ENCODE assay signal across 31 mouse cellular contexts in the genomic region with DNA sequence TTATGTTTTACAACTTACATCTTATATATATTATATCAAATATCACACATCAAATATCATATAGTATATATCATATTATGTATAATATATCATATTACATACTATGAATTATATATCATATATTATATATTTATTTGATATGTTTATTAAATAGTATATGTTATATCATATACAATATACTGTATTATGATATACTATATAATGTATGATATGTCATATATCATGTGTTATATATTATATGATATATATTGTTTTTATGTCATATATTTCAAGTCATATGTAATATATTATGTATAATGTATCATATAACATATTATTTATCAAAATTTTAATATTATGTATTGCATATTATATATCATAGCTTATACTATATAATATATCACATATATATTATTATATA. TPM values are rescaled to one million over a fixed set of nuclear protein-coding genes. Genes with fewer than 3 reads are reported as not detected.
"Had no signal": no experiment of that assay in that cellular context is flagged by ENCODE, and none has a peak within 500 bp of the region (broad histone marks: within the 10 kb centered on the region; RNA-seq: fewer than 3 reads in every experiment).

No protein-coding gene starts in this region.

- H3K4me1 ChIP-seq: heart, embryonic 12.5 days; hindbrain, embryonic 10.5 days; hindbrain, embryonic 12.5 days; limb, embryonic 10.5 days; limb, embryonic 12.5 days; liver, embryonic 13.5 days; liver, embryonic 15.5 days had no signal

- H3K4me3 ChIP-seq: gastrocnemius, adult 2 months; heart, adult 2 months; heart, embryonic 12.5 days; hindbrain, embryonic 10.5 days; hindbrain, embryonic 12.5 days; layer of hippocampus, adult 2 months; left cerebral cortex, adult 2 months; limb, embryonic 10.5 days; limb, embryonic 12.5 days; liver, embryonic 13.5 days; liver, embryonic 15.5 days had no signal

- H3K9ac ChIP-seq: heart, embryonic 12.5 days; hindbrain, embryonic 12.5 days; hindbrain, embryonic 14.5 days; limb, embryonic 12.5 days; liver, embryonic 13.5 days; liver, embryonic 15.5 days had no signal

- H3K36me3 ChIP-seq: heart, embryonic 12.5 days; hindbrain, embryonic 10.5 days; hindbrain, embryonic 12.5 days; limb, embryonic 10.5 days; limb, embryonic 12.5 days; liver, embryonic 13.5 days; liver, embryonic 15.5 days had no signal

- DNase-seq: gastrocnemius, adult 2 months; gastrocnemius, postnatal 10 days; gastrocnemius, postnatal 25 days; heart, adult 2 months; heart, postnatal 10 days; heart, postnatal 4 days; kidney, adult 18-20 months; kidney, adult 8-10 months; kidney, postnatal 10 days; kidney, postnatal 25 days; kidney, postnatal 4 days; liver, embryonic 13.5 days had no signal

- H3K4me2 ChIP-seq: heart, embryonic 12.5 days; hindbrain, embryonic 12.5 days; hindbrain, embryonic 14.5 days; limb, embryonic 12.5 days; liver, embryonic 13.5 days; liver, embryonic 15.5 days had no signal

- ATAC-seq: hindbrain, embryonic 16.5 days; inflammation-experienced regulatory T-cells, adult 6 months; intestine, embryonic 16.5 days had no signal

- H3K27me3 ChIP-seq: heart, embryonic 12.5 days; hindbrain, embryonic 12.5 days; limb, embryonic 12.5 days; liver, embryonic 13.5 days; liver, embryonic 15.5 days had no signal

- H3K27ac ChIP-seq: gastrocnemius, adult 2 months; heart, adult 2 months; hindbrain, embryonic 10.5 days; hindbrain, embryonic 12.5 days; hindbrain, embryonic 14.5 days; layer of hippocampus, adult 2 months; left cerebral cortex, adult 2 months; limb, embryonic 10.5 days; limb, embryonic 12.5 days; liver, embryonic 13.5 days; liver, embryonic 15.5 days had no signal

- H3K9me3 ChIP-seq: limb, embryonic 10.5 days; liver, embryonic 13.5 days; liver, embryonic 15.5 days had no signal

RNA-seq across cellular contexts. Expression of a gene that starts 2.0 kb away (rescaled TPM):
- polyA plus RNA-seq: frontal cortex, adult 2 months; heart, adult 2 months; heart, embryonic 12.5 days; heart, embryonic 14.5 days; heart, embryonic 16.5 days; hindbrain, embryonic 10.5 days; hindbrain, embryonic 12.5 days; hindbrain, embryonic 14.5 days; hindbrain, embryonic 16.5 days; inflammation-experienced regulatory T-cells, adult 6 months; intestine, embryonic 16.5 days; kidney, embryonic 14.5 days; kidney, embryonic 16.5 days; limb, embryonic 10.5 days; limb, embryonic 12.5 days; limb, embryonic 14.5 days; liver, adult 2 months; liver, embryonic 13.5 days; liver, embryonic 15.5 days had no signal
